Mouse (Mus musculus) liver, adult 2 months (tissue): ENCODE measurements around the gene Mettl15.

Experiments used
- CTCF ChIP-seq: fragments of 200-500 bp; IDR thresholded peaks from 2 replicates; pipeline ENCODE4 v1.5.1; 2011; ENCODE audit warnings: low read depth, low read length, control low read depth
- POLR2A ChIP-seq: fragments of 200-500 bp; IDR thresholded peaks from 2 replicates; pipeline ENCODE4 v1.6.1; 2011; ENCODE audit warnings: low read length, control low read depth; ENCODE audit not compliant: insufficient read depth; ENCODE audit errors: extremely low read depth

GRCm38 (mm10) chr2:109281341-109281690 lies 768 bp upstream of the Mettl15 start:
- TF ChIP-seq CTCF (no peak), POLR2A (no peak)
